Mouse (Mus musculus) erythroblast, embryonic 14.5 days (primary cell): ENCODE data around the gene Emc7.

Experiments
- GATA1 ChIP-seq: IDR thresholded peaks from 2 replicates; pipeline ENCODE4 v1.6.1; 2012; ENCODE audit warnings: low read length, inconsistent platforms, mixed read lengths
- TAL1 ChIP-seq: IDR thresholded peaks from 3 replicates; pipeline ENCODE4 v1.6.1; 2012; ENCODE audit warnings: low read length, inconsistent platforms, mixed read lengths

- TF ChIP-seq TAL1 (no peak), GATA1 (no peak)
These were observed 46.4 kb downstream of the Emc7 start for GRCm38 (mm10) chr2:112501209-112501608.
